Mouse (Mus musculus): ENCODE measurements around the gene Nxph4.
A peak's percentile ranks its signal among the peaks of the same experiment; 100 is the strongest.

The Nxph4 gene

GRCm38 (mm10) chr10:127534036-127534928 lies at the start of gene Nxph4:
Nxph4 (minus strand) TSS chr10:127534559.
- no peak for DNase-seq (ENCODE audit: low spot score)

GRCm38 (mm10) chr10:127583649-127584048 lies 49.3 kb upstream of the Nxph4 start:
- no peak for DNase-seq (ENCODE audit: low spot score)

GRCm38 (mm10) chr10:127581291-127581690 lies 46.9 kb upstream of the Nxph4 start:
- DNase-seq (ENCODE audit: low spot score), result no peak

- no peak for DNase-seq (ENCODE audit: low spot score)
These were observed 43.6 kb upstream of the Nxph4 start for GRCm38 (mm10) chr10:127577982-127578381.

- DNase-seq (ENCODE audit: low spot score), result no peak
These were observed 42.8 kb upstream of the Nxph4 start for GRCm38 (mm10) chr10:127577156-127577555.

GRCm38 (mm10) chr10:127576381-127576961 lies 42.1 kb upstream of the Nxph4 start:
- DNase-seq (ENCODE audit: low spot score), result peak; percentile 88

- no peak for DNase-seq (ENCODE audit: low spot score)
These were observed 41.4 kb upstream of the Nxph4 start for GRCm38 (mm10) chr10:127575741-127576140.

- DNase-seq (ENCODE audit: low spot score), result no peak
These were observed 37.9 kb upstream of the Nxph4 start for GRCm38 (mm10) chr10:127572281-127572680.

GRCm38 (mm10) chr10:127570937-127571641 lies 36.7 kb upstream of the Nxph4 start:
- no peak for DNase-seq (ENCODE audit: low spot score)

GRCm38 (mm10) chr10:127570384-127570783 lies 36.0 kb upstream of the Nxph4 start:
- DNase-seq (ENCODE audit: low spot score), result no peak

- DNase-seq (ENCODE audit: low spot score), result peak; percentile 87
These were observed 35.1 kb upstream of the Nxph4 start for GRCm38 (mm10) chr10:127569450-127569849.

- DNase-seq (ENCODE audit: low spot score), result no peak
These were observed 32.4 kb upstream of the Nxph4 start for GRCm38 (mm10) chr10:127566553-127567326.

GRCm38 (mm10) chr10:127564301-127564700 lies 29.9 kb upstream of the Nxph4 start:
- DNase-seq (ENCODE audit: low spot score), result no peak

- no peak for DNase-seq (ENCODE audit: low spot score)
These were observed 29.5 kb upstream of the Nxph4 start for GRCm38 (mm10) chr10:127563840-127564239.

GRCm38 (mm10) chr10:127561145-127561544 lies 26.8 kb upstream of the Nxph4 start:
- no peak for DNase-seq (ENCODE audit: low spot score)

- no peak for DNase-seq (ENCODE audit: low spot score)
These were observed 23.0 kb upstream of the Nxph4 start for GRCm38 (mm10) chr10:127557397-127557796.

- DNase-seq (ENCODE audit: low spot score), result peak; percentile 65
These were observed 21.3 kb upstream of the Nxph4 start for GRCm38 (mm10) chr10:127555703-127556102.

- no peak for DNase-seq (ENCODE audit: low spot score)
These were observed 15.5 kb upstream of the Nxph4 start for GRCm38 (mm10) chr10:127549892-127550291.

GRCm38 (mm10) chr10:127548236-127548635 lies 13.9 kb upstream of the Nxph4 start:
- DNase-seq (ENCODE audit: low spot score), result no peak

GRCm38 (mm10) chr10:127546505-127546904 lies 12.1 kb upstream of the Nxph4 start:
- no peak for DNase-seq (ENCODE audit: low spot score)

- DNase-seq (ENCODE audit: low spot score), result no peak
These were observed 10.0 kb upstream of the Nxph4 start for GRCm38 (mm10) chr10:127544375-127544774.

GRCm38 (mm10) chr10:127543916-127544315 lies 9.6 kb upstream of the Nxph4 start:
- no peak for DNase-seq (ENCODE audit: low spot score)

Measured in testis, postnatal 10 days (tissue).